Mouse (Mus musculus) adrenal gland, adult (tissue): ENCODE data around the gene Ccdc169.
"Not testable (repeated sequence)": the region's sequence is repeated elsewhere in the genome, so short reads cannot be mapped to it uniquely, and the experiment has no call there.

Source experiments
- DNase-seq, 2 experiments: peaks; one replicate each; pipeline ENCODE4 v3.0.0; 2022 to 2023; ENCODE audit warnings: low spot score in 1 of 2; ENCODE audit not compliant: inconsistent age in 2 of 2

The Ccdc169 gene

GRCm38 (mm10) chr3:55193351-55193750 is 56.2 kb downstream of the Ccdc169 start:
- no peak for DNase-seq

DNA sequence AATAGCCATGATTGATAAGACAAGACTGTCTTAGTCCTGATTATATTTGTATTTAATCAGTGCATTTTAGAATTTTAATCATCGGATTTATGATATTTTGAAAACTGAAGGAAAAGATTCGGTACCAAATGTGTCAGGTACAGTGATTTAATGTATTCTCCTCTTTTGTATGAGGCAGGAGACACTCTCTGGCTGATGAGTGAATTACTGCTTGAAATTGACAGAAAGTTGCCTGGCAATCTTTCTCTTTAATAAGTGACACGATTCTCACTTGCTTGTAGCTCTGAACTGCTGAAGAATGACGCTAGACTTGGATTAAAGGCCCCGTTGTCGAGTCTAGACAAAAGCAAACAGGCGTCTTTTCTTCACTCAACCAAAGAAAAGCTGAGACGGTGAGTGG is 57.7 kb downstream of the Ccdc169 start:
- no peak for DNase-seq

DNA sequence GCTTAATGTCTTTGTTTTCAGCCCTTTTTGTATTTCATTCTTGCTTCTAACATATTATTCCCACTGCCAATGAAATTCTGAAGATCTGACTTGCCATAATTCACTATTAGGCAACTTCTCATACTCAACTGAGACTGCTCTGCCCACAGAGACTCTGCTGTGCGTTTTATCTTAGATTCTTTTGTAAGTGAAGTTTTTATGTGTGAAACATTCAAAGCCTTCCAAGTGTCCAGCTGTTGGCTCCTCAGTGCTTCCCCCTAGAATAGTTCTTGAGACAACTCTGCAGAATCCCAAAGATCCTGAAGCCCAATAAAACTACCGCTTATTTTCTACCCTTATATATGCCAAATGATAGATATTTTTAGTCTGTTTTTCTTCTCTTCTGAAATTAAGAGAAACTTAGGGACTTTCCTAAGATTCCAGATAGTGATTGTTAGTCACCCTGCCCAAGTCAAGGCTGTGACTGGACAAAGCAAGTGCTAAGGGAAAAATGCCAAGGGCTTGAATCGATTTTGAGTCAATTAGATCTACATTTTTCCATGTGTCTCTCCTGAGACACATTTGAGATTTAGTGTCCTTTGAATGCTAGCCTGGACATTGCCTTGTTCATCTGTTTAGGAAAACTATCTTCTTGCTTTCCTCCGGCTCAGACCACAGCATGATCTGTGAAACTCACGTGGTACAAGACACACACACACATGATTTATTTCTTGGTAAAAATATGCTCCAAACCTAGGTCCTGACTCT is 58.6 kb downstream of the Ccdc169 start:
- peak in 1 of 2 experiments; percentile 77 for DNase-seq

DNA sequence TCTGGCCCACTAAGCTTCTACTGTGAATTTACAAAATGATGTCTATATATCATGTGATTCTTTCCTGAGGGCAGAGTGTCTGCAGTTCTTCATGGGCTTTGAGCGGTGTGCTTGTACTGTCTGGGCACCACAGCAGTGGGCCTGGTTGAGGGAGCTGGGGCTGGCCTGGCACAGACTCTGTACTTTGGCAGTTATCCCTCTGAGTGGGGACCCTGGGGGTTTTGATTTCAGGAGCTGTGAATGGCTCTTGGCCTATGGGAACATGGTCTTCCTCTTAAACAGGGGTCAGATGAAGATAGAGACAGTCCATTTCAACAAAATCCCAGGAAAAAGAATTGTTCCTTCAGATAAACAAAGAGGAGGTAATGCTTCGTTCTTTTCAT is 59.2 kb downstream of the Ccdc169 start:
- DNase-seq = no peak

DNA sequence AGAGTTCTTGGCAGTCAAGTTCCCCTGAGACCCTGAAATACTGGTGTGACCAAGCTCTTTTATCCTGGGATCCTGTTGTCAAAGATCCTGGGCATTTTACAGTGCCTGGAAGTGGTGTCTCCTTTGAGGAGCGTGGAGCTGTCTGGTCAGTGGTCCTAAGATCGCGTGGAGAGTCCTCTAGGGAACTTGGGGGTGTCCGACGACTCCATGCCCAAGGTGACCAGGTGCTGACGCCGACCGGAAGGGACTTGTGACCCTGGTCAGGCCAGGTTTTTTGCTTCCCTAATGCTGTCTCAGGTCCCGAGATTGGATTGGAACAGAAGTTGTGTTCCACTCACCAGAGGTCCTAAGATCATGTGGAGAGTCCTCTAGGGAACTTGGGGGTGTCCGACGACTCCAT is 66.5 kb downstream of the Ccdc169 start:
- DNase-seq = not testable (repeated sequence)

- no peak for DNase-seq
Measured at GRCm38 (mm10) chr3:55206413-55206812, 69.3 kb downstream of the Ccdc169 start.

GRCm38 (mm10) chr3:55207665-55208064 is 70.5 kb downstream of the Ccdc169 start:
- no peak for DNase-seq

- no peak for DNase-seq
Measured at GRCm38 (mm10) chr3:55212254-55212653, 75.1 kb downstream of the Ccdc169 start.

GRCm38 (mm10) chr3:55213785-55214184 is 76.6 kb downstream of the Ccdc169 start:
- DNase-seq = no peak

- no peak for DNase-seq
Measured at GRCm38 (mm10) chr3:55214413-55214812, 77.3 kb downstream of the Ccdc169 start.

DNA sequence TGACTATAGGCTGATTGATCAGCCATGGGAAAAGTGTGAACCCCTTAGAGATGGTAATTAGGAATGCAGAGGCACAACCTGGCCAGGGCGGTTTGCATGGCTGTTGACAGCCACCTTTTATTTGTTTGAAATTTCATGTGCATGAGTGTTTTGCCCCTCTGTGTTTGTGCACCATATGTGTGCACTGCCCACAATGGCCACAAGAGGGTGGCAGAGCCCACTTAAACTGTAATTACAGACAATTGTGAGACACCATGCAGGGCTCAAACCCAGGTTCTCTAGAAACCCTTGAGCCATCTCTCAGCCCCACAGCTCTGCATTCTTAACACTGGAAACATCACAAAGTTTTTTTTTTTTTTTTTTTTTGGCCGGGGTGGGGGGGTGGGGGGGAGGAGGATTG is 85.4 kb downstream of the Ccdc169 start:
- DNase-seq = no peak
